Mouse (Mus musculus): ENCODE measurements at regions not wholly inside any gene's neighbourhood (a gene's known extent, or its start where the extent isn't known, plus 50 kb on each side); places are given as distances from the start of the nearest gene placed in this dataset.

- no peak overlapping the region for H3K4me3 ChIP-seq (ENCODE audit: low read length)
- 76% methylated on average over 2 of the region's 2 CpGs for WGBS
- H3K36me3 ChIP-seq (ENCODE audit: control insufficient read depth, insufficient read depth, low read length): no peaks in the 10 kb centered on the region
- ATAC-seq (ENCODE audit: low FRiP score, low TSS enrichment): no peak
- H3K27me3 ChIP-seq (ENCODE audit: control insufficient read depth, insufficient read depth, low read length): no peaks in the 10 kb centered on the region
- H3K9ac ChIP-seq (ENCODE audit: low read depth, low read length): no peak overlapping the region
- H3K27ac ChIP-seq (ENCODE audit: low read depth, low read length): no peak overlapping the region
- H3K9me3 ChIP-seq (ENCODE audit: control insufficient read depth, low read length): no peaks in the 10 kb centered on the region
- no peak overlapping the region for H3K4me2 ChIP-seq (replicated peaks; ENCODE audit: low read depth, low read length)
- no peaks in the 10 kb centered on the region for H3K4me1 ChIP-seq (ENCODE audit: control insufficient read depth, insufficient read depth, low read length)
These were observed 68.3 kb upstream of the Rbbp6 start for GRCm38 (mm10) chr7:122897148-122897547.

GRCm38 (mm10) chr7:122906056-122906455, 59.4 kb upstream of the Rbbp6 start:
- 81% methylated on average over 5 of the region's 5 CpGs for WGBS
- Histone ChIP-seq H3K9me3 (ENCODE audit: control insufficient read depth, low read length) (no peaks in the 10 kb centered on the region), H3K4me3 (ENCODE audit: low read length) (no peak overlapping the region), H3K4me1 (ENCODE audit: control insufficient read depth, insufficient read depth, low read length) (no peaks in the 10 kb centered on the region), H3K27me3 (ENCODE audit: control insufficient read depth, insufficient read depth, low read length) (no peaks in the 10 kb centered on the region), H3K27ac (ENCODE audit: low read depth, low read length) (no peak overlapping the region), H3K9ac (ENCODE audit: low read depth, low read length) (no peak overlapping the region), H3K4me2 (replicated peaks; ENCODE audit: low read depth, low read length) (no peak overlapping the region), H3K36me3 (ENCODE audit: control insufficient read depth, insufficient read depth, low read length) (no peaks in the 10 kb centered on the region)
- no peak for ATAC-seq (ENCODE audit: low FRiP score, low TSS enrichment)

GRCm38 (mm10) chr7:122909296-122909695, 56.2 kb upstream of the Rbbp6 start:
- H3K27me3 ChIP-seq (ENCODE audit: control insufficient read depth, insufficient read depth, low read length): no peaks in the 10 kb centered on the region
- no peak overlapping the region for H3K27ac ChIP-seq (ENCODE audit: low read depth, low read length)
- no peak overlapping the region for H3K4me3 ChIP-seq (ENCODE audit: low read length)
- H3K36me3 ChIP-seq (ENCODE audit: control insufficient read depth, insufficient read depth, low read length): no peaks in the 10 kb centered on the region
- no peak overlapping the region for H3K4me2 ChIP-seq (replicated peaks; ENCODE audit: low read depth, low read length)
- H3K9me3 ChIP-seq (ENCODE audit: control insufficient read depth, low read length): no peaks in the 10 kb centered on the region
- no peak for ATAC-seq (ENCODE audit: low FRiP score, low TSS enrichment)
- no peak overlapping the region for H3K9ac ChIP-seq (ENCODE audit: low read depth, low read length)
- H3K4me1 ChIP-seq (ENCODE audit: control insufficient read depth, insufficient read depth, low read length): no peaks in the 10 kb centered on the region
- 84% methylated on average over 8 of the region's 8 CpGs for WGBS

Data from kidney, embryonic 14.5 days (tissue).